Mouse (Mus musculus) neural tube, embryonic 11.5 days (tissue): ENCODE data around the gene Capn8. TPM values are rescaled to one million over a fixed set of nuclear protein-coding genes. Genes with fewer than 3 reads are reported as not detected.

Experiments
- ATAC-seq: fragments of 200-750 bp; cut with Nextera tagmentation; 2 replicates; pipeline ENCODE4 v1.8.0; 2017; ENCODE audit warnings: moderate number of reproducible peaks, mild to moderate bottlenecking, moderate TSS enrichment, moderate library complexity; ENCODE audit not compliant: insufficient read depth, low FRiP score, low TSS enrichment
- DNase-seq: peaks from one replicate; pipeline ENCODE4 v3.0.0-alpha.2; 2015; ENCODE audit warnings: low spot score
- H3K27ac ChIP-seq: fragments of 300-500 bp; sonication (generic); 2 replicates; pipeline ENCODE4 v1.5.1; 2014; ENCODE audit warnings: low read depth, mild to moderate bottlenecking, low read length
- H3K27me3 ChIP-seq: fragments of 300-500 bp; sonication (generic); 2 replicates; pipeline ENCODE4 v1.6.1; 2014; ENCODE audit warnings: mild to moderate bottlenecking, low read length, mixed read lengths; ENCODE audit not compliant: control insufficient read depth, insufficient read depth
- H3K36me3 ChIP-seq: fragments of 300-500 bp; sonication (generic); 2 replicates; pipeline ENCODE4 v1.6.1; 2014; ENCODE audit warnings: mild to moderate bottlenecking, low read length, moderate library complexity, mixed read lengths; ENCODE audit not compliant: control insufficient read depth, insufficient read depth
- H3K4me1 ChIP-seq: fragments of 300-500 bp; sonication (generic); 2 replicates; pipeline ENCODE4 v1.6.1; 2014; ENCODE audit warnings: low read length, mixed read lengths; ENCODE audit not compliant: control insufficient read depth, insufficient read depth
- H3K4me2 ChIP-seq: fragments of 300-500 bp; sonication (generic); 2 replicates; pipeline ENCODE4 v1.6.1; 2014; ENCODE audit warnings: low read depth, mild to moderate bottlenecking, moderate library complexity
- H3K4me3 ChIP-seq: fragments of 300-500 bp; sonication (generic); 2 replicates; pipeline ENCODE4 v1.5.1; 2014; ENCODE audit warnings: low read depth, low read length
- H3K9ac ChIP-seq: fragments of 300-500 bp; sonication (generic); 2 replicates; pipeline ENCODE4 v1.6.1; 2014; ENCODE audit warnings: mild to moderate bottlenecking, low read length
- H3K9me3 ChIP-seq: fragments of 300-500 bp; sonication (generic); 2 replicates; pipeline ENCODE4 v1.6.1; 2016; ENCODE audit warnings: low read length; ENCODE audit not compliant: control insufficient read depth
- WGBS: fragments of 180-500 bp; shearing (Covaris S2); extraction: QIAGEN DNeasy Blood & Tissue Kit; methylation state at CpG from one replicate; pipeline ENCODE4 v1.1.7; 2014; 5-methylcytosine and 5-hydroxymethylcytosine counted together
- polyA plus RNA-seq: library from polyadenylated mRNA; unstranded; fragments of >200 nt; fragmentation: Nextera tagmentation; extraction: Ambion mirVana; gene quantifications from 2 replicates; pipeline ENCODE4 v1.2.1, GENCODE M21; 2014

Gene Capn8
- polyA plus RNA-seq, 1 experiment from 2014 or later = not detected

DNA sequence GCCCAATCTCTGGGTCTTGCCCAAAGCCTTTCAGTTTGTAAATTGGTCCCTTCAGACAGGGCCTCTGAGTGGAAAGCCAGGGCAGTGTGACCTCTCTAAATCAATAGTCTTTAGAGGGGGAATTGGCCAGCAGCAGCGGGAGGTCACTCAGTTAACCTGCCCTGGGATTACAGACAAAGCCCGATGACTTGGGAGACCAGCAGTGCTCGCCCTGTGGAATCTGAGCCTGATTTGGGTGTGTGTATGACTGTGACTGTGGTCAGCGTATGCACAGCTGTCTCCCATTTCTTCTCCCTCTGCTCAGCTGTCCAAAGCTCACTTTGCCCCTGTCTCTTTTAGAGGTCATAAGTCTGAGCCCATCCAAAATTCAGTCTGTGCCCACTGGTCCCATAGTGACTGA is 55.7 kb downstream of the Capn8 start:
- Histone ChIP-seq H3K9ac (no peak overlapping the region), H3K27me3 (no peaks in the 10 kb centered on the region), H3K27ac (no peak overlapping the region), H3K4me2 (no peak overlapping the region), H3K36me3 (no peaks in the 10 kb centered on the region), H3K4me3 (no peak overlapping the region), H3K4me1 (no peaks in the 10 kb centered on the region), H3K9me3 (no peaks in the 10 kb centered on the region)
- no peak for ATAC-seq
- WGBS = 15% methylated on average over 4 of the region's 4 CpGs
- no peak for DNase-seq

DNA sequence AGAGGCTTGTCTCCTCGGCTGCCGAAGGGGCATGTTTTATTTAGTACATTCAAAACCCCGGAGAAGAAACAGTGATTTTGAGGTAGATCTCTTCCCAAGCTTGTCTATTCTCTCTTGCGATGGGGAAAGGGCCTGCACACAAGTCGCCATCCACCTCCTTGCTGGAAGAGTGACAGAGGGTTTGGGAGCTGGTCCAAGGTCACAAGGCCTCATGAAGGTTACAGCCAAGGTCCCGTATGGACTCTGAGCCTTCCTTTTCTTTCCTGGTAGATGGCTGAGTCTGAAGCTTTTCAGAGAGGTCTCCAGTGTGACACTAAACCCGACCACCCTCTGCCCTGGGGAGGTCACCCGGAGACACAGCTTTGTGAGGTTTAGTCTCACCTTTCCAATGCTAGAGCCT is 56.4 kb downstream of the Capn8 start:
- Histone ChIP-seq H3K4me1 (no peaks in the 10 kb centered on the region), H3K27ac (no peak overlapping the region), H3K27me3 (no peaks in the 10 kb centered on the region), H3K9ac (no peak overlapping the region), H3K4me3 (no peak overlapping the region), H3K9me3 (no peaks in the 10 kb centered on the region), H3K36me3 (no peaks in the 10 kb centered on the region), H3K4me2 (no peak overlapping the region)
- DNase-seq = no peak
- ATAC-seq = no peak
- 84% methylated on average over 8 of the region's 8 CpGs for WGBS

DNA sequence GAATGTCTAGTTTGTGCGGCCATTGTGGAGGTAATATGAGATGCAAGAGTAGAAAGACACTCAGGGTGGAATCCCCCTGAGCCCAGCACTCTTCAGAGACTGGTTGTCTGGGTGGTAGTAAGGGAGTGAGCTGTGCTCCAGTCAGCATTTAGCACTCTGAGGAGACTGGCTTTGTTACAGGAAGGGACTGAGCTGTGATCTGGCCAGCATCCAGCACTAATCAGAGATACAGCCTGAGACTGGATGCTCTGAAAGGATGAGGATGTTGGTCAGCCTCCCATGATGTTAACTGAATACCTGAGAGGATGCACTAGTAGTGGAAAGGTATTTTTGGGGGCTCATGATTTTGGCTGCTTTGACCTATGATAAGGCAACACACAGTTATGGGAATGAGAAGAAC is 61.4 kb downstream of the Capn8 start:
- Histone ChIP-seq H3K9me3 (no peaks in the 10 kb centered on the region), H3K27me3 (no peaks in the 10 kb centered on the region), H3K9ac (no peak overlapping the region), H3K4me1 (no peaks in the 10 kb centered on the region), H3K27ac (no peak overlapping the region), H3K36me3 (no peaks in the 10 kb centered on the region), H3K4me3 (no peak overlapping the region), H3K4me2 (no peak overlapping the region)
- 67% methylated on average over 1 of the region's 1 CpGs for WGBS
- ATAC-seq (no peak), DNase-seq (no peak)

DNA sequence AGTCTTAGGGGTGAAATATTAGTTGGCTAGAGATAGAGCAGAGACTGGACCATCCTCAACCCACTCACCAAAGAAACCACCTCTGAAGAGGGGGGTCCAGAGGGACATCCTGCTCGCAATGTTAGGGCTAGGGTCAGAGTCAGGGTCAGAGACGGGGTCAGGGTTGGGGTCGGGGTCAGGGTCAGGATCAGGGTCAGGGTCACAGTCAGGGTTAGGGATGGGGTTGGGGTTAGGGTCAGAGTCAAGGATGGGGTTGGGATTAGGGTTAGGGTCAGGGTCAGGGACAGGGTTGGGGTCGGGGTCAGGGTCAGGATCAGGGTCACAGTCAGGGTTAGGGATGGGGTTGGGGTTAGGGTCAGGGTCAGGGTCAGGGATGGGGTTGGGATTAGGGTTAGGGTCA is 64.4 kb downstream of the Capn8 start:
- no peak overlapping the region for H3K4me2 ChIP-seq
- H3K9ac ChIP-seq = no peak overlapping the region
- no peaks in the 10 kb centered on the region for H3K36me3 ChIP-seq
- 96% methylated on average over 4 of the region's 4 CpGs for WGBS
- H3K27ac ChIP-seq = no peak overlapping the region
- DNase-seq (no peak), ATAC-seq (no peak)
- no peaks in the 10 kb centered on the region for H3K4me1 ChIP-seq
- H3K4me3 ChIP-seq = no peak overlapping the region
- no peaks in the 10 kb centered on the region for H3K9me3 ChIP-seq
- no peaks in the 10 kb centered on the region for H3K27me3 ChIP-seq

DNA sequence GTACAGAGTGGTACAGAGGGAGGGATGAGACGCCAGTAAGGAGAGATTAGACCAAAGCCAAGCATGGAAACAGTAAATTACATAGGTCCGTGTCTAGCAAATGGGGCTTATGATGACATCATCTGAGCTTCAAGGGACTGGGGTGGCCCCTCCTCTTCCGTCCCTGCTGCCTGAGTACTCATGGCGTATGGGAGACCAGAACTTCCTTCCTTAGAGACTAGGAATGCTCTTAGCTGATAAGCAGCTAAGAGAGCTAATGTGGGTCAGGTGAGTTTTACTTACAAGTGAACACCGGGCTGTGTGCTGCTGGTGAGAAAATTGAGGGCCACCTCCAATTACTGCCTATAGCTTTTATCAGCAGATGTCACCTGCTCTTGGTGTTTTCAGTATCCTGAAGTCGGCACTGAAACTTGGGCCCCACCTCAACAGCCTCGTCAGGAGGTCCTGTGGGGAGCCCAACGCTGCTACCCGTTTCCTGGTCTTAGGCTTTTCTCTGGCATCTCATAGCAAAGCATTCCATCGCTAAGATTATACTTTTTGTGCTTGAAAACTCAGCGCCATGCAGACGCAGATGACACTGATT is 69.0 kb downstream of the Capn8 start:
- no peak for ATAC-seq
- Histone ChIP-seq H3K9ac (no peak overlapping the region), H3K4me3 (no peak overlapping the region), H3K9me3 (no peaks in the 10 kb centered on the region), H3K27me3 (no peaks in the 10 kb centered on the region), H3K36me3 (no peaks in the 10 kb centered on the region), H3K4me2 (no peak overlapping the region), H3K4me1 (0 out of 2 replicates have a peak, but pooled peaks cover under 1% of the 10 kb centered on the region), H3K27ac (no peak overlapping the region)
- no peak for DNase-seq
- 87% methylated on average over 12 of the region's 12 CpGs for WGBS

DNA sequence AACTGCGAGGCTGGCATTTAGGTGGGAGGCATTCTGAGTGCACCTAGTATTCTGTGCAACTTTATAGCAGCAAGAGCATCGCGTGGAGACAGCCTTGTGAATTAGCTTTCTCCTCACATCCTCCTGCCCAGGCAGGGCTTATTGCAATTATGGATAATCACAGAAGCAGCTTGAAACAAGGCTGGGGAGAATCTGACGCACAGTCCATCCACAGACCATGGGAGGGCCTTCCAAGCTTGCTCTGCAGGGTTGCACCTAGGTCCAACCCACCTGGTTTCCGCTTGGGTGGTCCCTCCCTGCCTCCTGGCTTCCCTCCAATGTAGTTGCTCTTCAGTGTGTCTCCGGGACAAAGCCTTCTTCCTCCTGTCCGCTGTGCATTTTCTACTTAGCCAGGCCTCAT is 74.2 kb downstream of the Capn8 start:
- no peak overlapping the region for H3K4me3 ChIP-seq
- no peak overlapping the region for H3K9ac ChIP-seq
- no peak overlapping the region for H3K27ac ChIP-seq
- no peak for ATAC-seq
- 33% methylated on average over 7 of the region's 7 CpGs for WGBS
- H3K27me3 ChIP-seq = no peaks in the 10 kb centered on the region
- peaks cover 6% of the 10 kb centered on the region; the same call in 1 of the 2 replicates for H3K4me1 ChIP-seq
- no peak overlapping the region for H3K4me2 ChIP-seq
- no peaks in the 10 kb centered on the region for H3K9me3 ChIP-seq
- DNase-seq = no peak
- no peaks in the 10 kb centered on the region for H3K36me3 ChIP-seq

DNA sequence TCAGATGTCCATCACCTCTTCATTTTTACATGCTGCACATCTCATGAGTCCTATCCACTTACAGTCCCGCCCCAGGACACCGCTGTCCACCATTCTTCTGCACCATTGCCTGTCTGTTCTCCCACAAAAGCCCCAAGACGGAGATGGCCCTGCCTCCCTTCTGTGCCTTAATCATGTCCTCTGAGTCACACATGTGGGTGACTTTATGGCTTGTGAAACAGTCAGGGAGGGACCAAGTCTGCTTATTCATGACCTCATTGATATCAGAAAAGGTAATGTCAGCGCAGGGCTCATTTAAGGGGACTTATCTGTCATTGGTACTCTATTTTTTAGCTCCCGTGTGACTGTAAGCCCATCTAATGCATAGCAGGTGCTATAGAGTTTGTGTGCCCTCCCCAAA is 74.6 kb downstream of the Capn8 start:
- Histone ChIP-seq H3K4me3 (no peak overlapping the region), H3K36me3 (no peaks in the 10 kb centered on the region), H3K4me2 (no peak overlapping the region), H3K9me3 (no peaks in the 10 kb centered on the region), H3K4me1 (peaks cover 6% of the 10 kb centered on the region; the same call in 1 of the 2 replicates), H3K27me3 (no peaks in the 10 kb centered on the region), H3K9ac (no peak overlapping the region), H3K27ac (no peak overlapping the region)
- DNase-seq (no peak), ATAC-seq (no peak)
- 79% methylated on average over 5 of the region's 5 CpGs for WGBS

DNA sequence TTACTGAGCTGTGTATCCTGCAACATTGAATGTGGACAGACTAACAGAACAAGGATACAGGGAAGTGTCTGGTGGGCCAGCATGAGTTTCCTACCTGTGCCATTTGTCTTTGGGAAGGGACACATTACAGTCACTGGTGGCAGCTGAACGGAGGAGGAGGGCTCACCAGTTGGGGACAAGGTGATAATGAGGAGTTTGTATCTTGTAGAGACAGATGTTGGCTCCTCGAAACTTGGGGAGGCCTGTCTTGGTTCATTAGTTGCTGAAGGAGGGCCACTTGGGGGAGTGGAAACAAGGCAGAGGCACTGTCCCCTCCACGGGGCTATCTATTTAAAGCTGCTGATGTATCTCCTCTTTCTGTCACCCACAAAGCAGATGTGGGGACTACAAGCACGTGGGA is 75.3 kb downstream of the Capn8 start:
- ATAC-seq (no peak), DNase-seq (no peak)
- H3K9ac ChIP-seq = no peak overlapping the region
- H3K27me3 ChIP-seq = no peaks in the 10 kb centered on the region
- peaks cover 6% of the 10 kb centered on the region; the same call in 1 of the 2 replicates for H3K4me1 ChIP-seq
- H3K9me3 ChIP-seq = no peaks in the 10 kb centered on the region
- no peak overlapping the region for H3K27ac ChIP-seq
- no peak overlapping the region for H3K4me3 ChIP-seq
- no peaks in the 10 kb centered on the region for H3K36me3 ChIP-seq
- WGBS = 61% methylated on average over 4 of the region's 4 CpGs
- H3K4me2 ChIP-seq = no peak overlapping the region

DNA sequence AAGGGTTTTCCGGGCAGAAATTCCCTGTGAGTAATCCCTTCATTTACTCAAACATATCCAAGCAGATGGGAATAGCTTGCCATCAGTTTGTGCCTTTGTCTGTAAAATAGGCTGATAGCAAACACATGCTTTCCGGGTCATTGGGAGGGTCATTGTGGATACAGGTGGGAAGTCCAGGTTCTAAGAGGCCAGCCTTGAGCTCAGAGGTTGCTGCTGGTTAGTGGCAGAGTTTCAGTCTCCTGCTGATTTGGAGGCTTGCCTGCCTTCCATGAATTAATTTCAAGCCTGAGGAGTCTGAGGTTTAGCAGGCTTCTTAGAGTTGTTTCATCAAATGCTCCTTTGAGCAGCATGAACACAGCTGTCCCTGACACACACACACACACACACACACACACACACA is 78.0 kb downstream of the Capn8 start:
- Histone ChIP-seq H3K4me2 (no peak overlapping the region), H3K9ac (no peak overlapping the region), H3K36me3 (no peaks in the 10 kb centered on the region), H3K27me3 (no peaks in the 10 kb centered on the region), H3K4me3 (no peak overlapping the region), H3K27ac (no peak overlapping the region), H3K4me1 (peaks cover 6% of the 10 kb centered on the region; the same call in 1 of the 2 replicates), H3K9me3 (no peaks in the 10 kb centered on the region)
- no peak for DNase-seq
- no peak for ATAC-seq
- WGBS = 66% methylated on average over 2 of the region's 2 CpGs
